In genomic region chr17:80991535-80992127, GRCm38 (mm10) we compare ENCODE assay signal across 23 mouse cellular contexts. TPM values are rescaled to one million over a fixed set of nuclear protein-coding genes. Genes with fewer than 3 reads are reported as not detected.
DNase-seq lines count a peak whose midpoint lies in the region; ATAC-seq lines count a peak whose summit lies in the region.
"Had no signal": no experiment of that assay in that cellular context is flagged by ENCODE, and none has a peak within 500 bp of the region (broad histone marks: within the 10 kb centered on the region; RNA-seq: fewer than 3 reads in every experiment).

No protein-coding gene starts in this region.

- no peak overlapping the region for H3K4me3 ChIP-seq in heart, embryonic 10.5 days
- H3K4me3 ChIP-seq in hindbrain, embryonic 13.5 days, result no peak overlapping the region
- H3K4me3 ChIP-seq in hindbrain, embryonic 14.5 days (replicated peaks; ENCODE audit: low read length), result no peak overlapping the region
- H3K4me3 ChIP-seq in midbrain, embryonic 16.5 days (ENCODE audit: low read depth, low read length), result no peak overlapping the region
- H3K4me3 ChIP-seq in midbrain, embryonic 10.5 days, result no peak overlapping the region
- H3K4me3 ChIP-seq: erythroblast, embryonic 14.5 days; intestine, embryonic 15.5 days; layer of hippocampus, adult 2 months; left cerebral cortex, adult 2 months; limb, embryonic 10.5 days had no signal

- WGBS in heart, embryonic 10.5 days, result 41% methylated on average over 8 of the region's 8 CpGs
- 62% methylated on average over 8 of the region's 8 CpGs for WGBS in hindbrain, embryonic 13.5 days
- WGBS in hindbrain, embryonic 14.5 days, result 60% methylated on average over 8 of the region's 8 CpGs
- 67% methylated on average over 8 of the region's 8 CpGs for WGBS in midbrain, embryonic 16.5 days
- 88% methylated on average over 8 of the region's 8 CpGs for WGBS in midbrain, embryonic 10.5 days

- peaks cover 9% of the 10 kb centered on the region for H3K4me1 ChIP-seq in heart, embryonic 10.5 days
- H3K4me1 ChIP-seq in hindbrain, embryonic 13.5 days (replicated peaks), result peaks cover 29% of the 10 kb centered on the region
- H3K4me1 ChIP-seq in hindbrain, embryonic 14.5 days (replicated peaks; ENCODE audit: control insufficient read depth, insufficient read depth, low read length), result peaks cover 4% of the 10 kb centered on the region; the same call in 1 of the 2 replicates
- H3K4me1 ChIP-seq in midbrain, embryonic 16.5 days (ENCODE audit: control insufficient read depth, insufficient read depth, low read length), result no peaks in the 10 kb centered on the region
- H3K4me1 ChIP-seq in midbrain, embryonic 10.5 days, result 0 out of 2 replicates have a peak, but pooled peaks cover 5% of the 10 kb centered on the region
- H3K4me1 ChIP-seq: intestine, embryonic 15.5 days had no signal

- H3K27ac ChIP-seq in heart, embryonic 10.5 days, result 0 out of 2 replicates have a peak overlapping the region, but pooled peaks have one; percentile 22
- 0 out of 2 replicates have a peak overlapping the region, but pooled peaks have one; percentile 18 for H3K27ac ChIP-seq in hindbrain, embryonic 13.5 days
- no peak overlapping the region for H3K27ac ChIP-seq in hindbrain, embryonic 14.5 days
- no peak overlapping the region for H3K27ac ChIP-seq in midbrain, embryonic 16.5 days (ENCODE audit: low read length)
- no peak overlapping the region for H3K27ac ChIP-seq in midbrain, embryonic 10.5 days (replicated peaks)
- H3K27ac ChIP-seq: intestine, embryonic 15.5 days; kidney, postnatal 0 days; layer of hippocampus, adult 2 months; left cerebral cortex, adult 2 months; limb, embryonic 10.5 days; macrophage had no signal

- no peak for DNase-seq in heart, embryonic 10.5 days (ENCODE audit: low spot score)
- no peak for DNase-seq in heart, adult 18-20 months
- no peak for DNase-seq in hindbrain, embryonic 14.5 days (ENCODE audit: low spot score)
- no peak for DNase-seq in midbrain, embryonic 10.5 days (ENCODE audit: low spot score)
- DNase-seq in thymus, postnatal 25 days, result no peak
- DNase-seq: adrenal gland, postnatal 14 days; cerebellum, adult 2 months; lung, embryonic 14.5 days; midbrain, embryonic 14.5 days; thymus, adult 2 months had no signal

- H3K27me3 ChIP-seq in heart, embryonic 10.5 days (ENCODE audit: insufficient read depth, poor library complexity, severe bottlenecking), result no peaks in the 10 kb centered on the region
- H3K27me3 ChIP-seq in hindbrain, embryonic 13.5 days, result no peaks in the 10 kb centered on the region
- H3K27me3 ChIP-seq in hindbrain, embryonic 14.5 days (ENCODE audit: control insufficient read depth, insufficient read depth, low read length), result no peaks in the 10 kb centered on the region
- H3K27me3 ChIP-seq in midbrain, embryonic 16.5 days (ENCODE audit: control insufficient read depth, insufficient read depth, low read depth, low read length), result no peaks in the 10 kb centered on the region
- H3K27me3 ChIP-seq in midbrain, embryonic 10.5 days (ENCODE audit: low read depth, poor library complexity, severe bottlenecking), result no peaks in the 10 kb centered on the region
- H3K27me3 ChIP-seq: intestine, embryonic 15.5 days; Patski had no signal

- peak; percentile 37; the same call in 1 of the 2 replicates for ATAC-seq in hindbrain, embryonic 13.5 days (ENCODE audit: low FRiP score)
- no peak for ATAC-seq in hindbrain, embryonic 14.5 days (ENCODE audit: low FRiP score)
- peak; percentile 30; the same call in 1 of the 2 replicates for ATAC-seq in midbrain, embryonic 16.5 days
- ATAC-seq: activated CD4-positive, CD25-positive, alpha-beta regulatory T cell, adult 4 months; intestine, embryonic 15.5 days; Patski had no signal

- H3K9me3 ChIP-seq in heart, embryonic 10.5 days, result no peaks in the 10 kb centered on the region
- H3K9me3 ChIP-seq in hindbrain, embryonic 13.5 days, result no peaks in the 10 kb centered on the region
- no peaks in the 10 kb centered on the region for H3K9me3 ChIP-seq in hindbrain, embryonic 14.5 days (ENCODE audit: control insufficient read depth, low read length)
- no peaks in the 10 kb centered on the region for H3K9me3 ChIP-seq in midbrain, embryonic 16.5 days (replicated peaks; ENCODE audit: control insufficient read depth, low read length, poor library complexity, severe bottlenecking)
- H3K9me3 ChIP-seq in midbrain, embryonic 10.5 days (replicated peaks), result 0 out of 2 replicates have a peak, but pooled peaks cover 6% of the 10 kb centered on the region
- H3K9me3 ChIP-seq: intestine, embryonic 15.5 days; limb, embryonic 10.5 days had no signal

- H3K4me2 ChIP-seq in hindbrain, embryonic 13.5 days, result no peak overlapping the region
- no peak overlapping the region for H3K4me2 ChIP-seq in hindbrain, embryonic 14.5 days (replicated peaks)
- H3K4me2 ChIP-seq in midbrain, embryonic 16.5 days (ENCODE audit: low read length), result no peak overlapping the region
- H3K4me2 ChIP-seq: intestine, embryonic 15.5 days; liver, embryonic 11.5 days; lung, embryonic 14.5 days had no signal

- no peak overlapping the region for H3K9ac ChIP-seq in hindbrain, embryonic 13.5 days
- no peak overlapping the region for H3K9ac ChIP-seq in hindbrain, embryonic 14.5 days
- H3K9ac ChIP-seq in midbrain, embryonic 16.5 days (ENCODE audit: low read depth, low read length), result no peak overlapping the region
- H3K9ac ChIP-seq: intestine, embryonic 15.5 days; lung, embryonic 14.5 days had no signal

- H3K36me3 ChIP-seq in heart, embryonic 10.5 days, result 0 out of 2 replicates have a peak, but pooled peaks cover 3% of the 10 kb centered on the region
- H3K36me3 ChIP-seq in hindbrain, embryonic 13.5 days, result peaks cover 8% of the 10 kb centered on the region
- H3K36me3 ChIP-seq in hindbrain, embryonic 14.5 days (replicated peaks; ENCODE audit: control insufficient read depth, insufficient read depth), result no peaks in the 10 kb centered on the region
- H3K36me3 ChIP-seq in midbrain, embryonic 16.5 days (ENCODE audit: control insufficient read depth, insufficient read depth, low read length), result no peaks in the 10 kb centered on the region
- H3K36me3 ChIP-seq in midbrain, embryonic 10.5 days, result peaks cover 6% of the 10 kb centered on the region
- H3K36me3 ChIP-seq: intestine, embryonic 15.5 days had no signal

RNA-seq across cellular contexts. Expression of gene Tmem178, which starts 47.2 kb away (rescaled TPM):
- polyA plus RNA-seq in heart, embryonic 10.5 days (2016; fragmentation: Nextera tagmentation; extraction: Ambion mirVana), result 4.5 and 5.2 TPM in 2 replicates
- total RNA-seq in heart, adult 18-20 months (2021), result under 1 TPM; 0.28 to 0.50 TPM
- 31.8 and 35.4 TPM in 2 replicates for polyA plus RNA-seq in hindbrain, embryonic 13.5 days (2015; fragmentation: Nextera tagmentation; extraction: Ambion mirVana)
- 33.9 and 34.2 TPM in 2 replicates for polyA plus RNA-seq in hindbrain, embryonic 14.5 days (2014; fragmentation: Nextera tagmentation; extraction: Ambion mirVana)
- 20.8 and 23.9 TPM in 2 replicates for polyA plus RNA-seq in midbrain, embryonic 16.5 days (2015; fragmentation: Nextera tagmentation; extraction: Ambion mirVana)
- polyA plus RNA-seq in midbrain, embryonic 10.5 days (2016; fragmentation: Nextera tagmentation; extraction: Ambion mirVana), result 6.4 and 8.6 TPM in 2 replicates
- total RNA-seq: common myeloid progenitor, adult 5-6 weeks had no signal
- polyA plus RNA-seq: activated CD4-positive, CD25-positive, alpha-beta regulatory T cell, adult 4 months; erythroblast, embryonic 14.5 days had no signal

Comparison
In these comparisons a context has a peak if more than half of its experiments do, and no peak if none do; other contexts are left out.
1. H3K27ac ChIP-seq: peak in heart, embryonic 10.5 days (single experiment) and hindbrain, embryonic 13.5 days (single experiment); none in hindbrain, embryonic 14.5 days (single experiment), midbrain, embryonic 16.5 days (single experiment) and midbrain, embryonic 10.5 days (single experiment).